Mouse (Mus musculus) kidney, embryonic 14.5 days (tissue): Measurements from ENCODE around the gene Chrm3. TPM values are rescaled to one million over a fixed set of nuclear protein-coding genes. Genes with fewer than 3 reads are reported as not detected.

Experiments used
- ATAC-seq: fragments of 200-750 bp; cut with Nextera tagmentation; 2 replicates; pipeline ENCODE4 v1.8.0; 2017; ENCODE audit warnings: moderate number of reproducible peaks, mild to moderate bottlenecking, moderate TSS enrichment, moderate library complexity; ENCODE audit not compliant: low FRiP score, low TSS enrichment
- H3K27ac ChIP-seq: fragments of 300-500 bp; sonication (generic); 2 replicates; pipeline ENCODE4 v1.5.1; 2014; ENCODE audit warnings: low read depth, mild to moderate bottlenecking, low read length, moderate library complexity, mixed read lengths
- H3K27me3 ChIP-seq: fragments of 300-500 bp; sonication (generic); 2 replicates; pipeline ENCODE4 v1.6.1; 2014; ENCODE audit warnings: mild to moderate bottlenecking, low read length; ENCODE audit not compliant: control insufficient read depth, insufficient read depth
- H3K36me3 ChIP-seq: fragments of 300-500 bp; sonication (generic); 2 replicates; pipeline ENCODE4 v1.6.1; 2014; ENCODE audit warnings: low read length, mixed read lengths; ENCODE audit not compliant: control insufficient read depth, insufficient read depth
- H3K4me1 ChIP-seq: fragments of 300-500 bp; sonication (generic); 2 replicates; pipeline ENCODE4 v1.6.1; 2014; ENCODE audit warnings: low read length, mixed read lengths; ENCODE audit not compliant: control insufficient read depth, insufficient read depth
- H3K4me2 ChIP-seq: fragments of 300-500 bp; sonication (generic); replicated peaks from 2 replicates; pipeline ENCODE4 v1.6.1; 2014; ENCODE audit warnings: low read depth, mild to moderate bottlenecking, low read length
- H3K4me3 ChIP-seq: fragments of 300-500 bp; sonication (generic); 2 replicates; pipeline ENCODE4 v1.5.1; 2014; ENCODE audit warnings: mild to moderate bottlenecking, low read length
- H3K9ac ChIP-seq: fragments of 300-500 bp; sonication (generic); 2 replicates; pipeline ENCODE4 v1.6.1; 2014; ENCODE audit warnings: low read depth, mild to moderate bottlenecking, low read length, moderate library complexity
- H3K9me3 ChIP-seq: fragments of 300-500 bp; sonication (generic); 2 replicates; pipeline ENCODE4 v1.6.1; 2016; ENCODE audit warnings: low read length; ENCODE audit not compliant: control insufficient read depth
- WGBS: fragments of 180-500 bp; shearing (Covaris S2); extraction: QIAGEN DNeasy Blood & Tissue Kit; methylation state at CpG from one replicate; pipeline ENCODE4 v1.1.7; 2014; 5-methylcytosine and 5-hydroxymethylcytosine counted together
- polyA plus RNA-seq: library from polyadenylated mRNA; unstranded; fragments of >200 nt; fragmentation: Nextera tagmentation; extraction: Ambion mirVana; gene quantifications from 2 replicates; pipeline ENCODE4 v1.2.1, GENCODE M21; 2014

Chrm3 gene
- polyA plus RNA-seq, 1 experiment from 2014 or later = 0.91 TPM

- no peaks in the 10 kb centered on the region for H3K4me1 ChIP-seq
- peak; percentile 24; the same call in 1 of the 2 replicates for ATAC-seq
- no peak overlapping the region for H3K4me3 ChIP-seq
- no peaks in the 10 kb centered on the region for H3K27me3 ChIP-seq
- no peak overlapping the region for H3K9ac ChIP-seq
- H3K27ac ChIP-seq = no peak overlapping the region; the same call in 1 of the 2 replicates
- no peaks in the 10 kb centered on the region for H3K36me3 ChIP-seq
- no peak overlapping the region for H3K4me2 ChIP-seq
- 86% methylated on average over 7 of the region's 7 CpGs for WGBS
- H3K9me3 ChIP-seq = no peaks in the 10 kb centered on the region
These were observed 314.8 kb downstream of the Chrm3 start for GRCm38 (mm10) chr13:10045651-10046350.

GRCm38 (mm10) chr13:10044084-10044483 is 316.6 kb downstream of the Chrm3 start:
- H3K4me2 ChIP-seq = no peak overlapping the region
- no peak for ATAC-seq
- no peak overlapping the region for H3K27ac ChIP-seq
- no peaks in the 10 kb centered on the region for H3K27me3 ChIP-seq
- no peaks in the 10 kb centered on the region for H3K9me3 ChIP-seq
- H3K9ac ChIP-seq = no peak overlapping the region
- H3K4me3 ChIP-seq = no peak overlapping the region
- no peaks in the 10 kb centered on the region for H3K4me1 ChIP-seq
- no peaks in the 10 kb centered on the region for H3K36me3 ChIP-seq
- WGBS = 38% methylated on average over 4 of the region's 4 CpGs

- Histone ChIP-seq H3K27ac (no peak overlapping the region), H3K4me1 (no peaks in the 10 kb centered on the region), H3K9ac (no peak overlapping the region), H3K36me3 (no peaks in the 10 kb centered on the region), H3K27me3 (no peaks in the 10 kb centered on the region), H3K4me3 (no peak overlapping the region), H3K4me2 (no peak overlapping the region), H3K9me3 (no peaks in the 10 kb centered on the region)
- ATAC-seq = no peak
- WGBS = 89% methylated on average over 18 of the region's 18 CpGs
These were observed 326.9 kb downstream of the Chrm3 start for GRCm38 (mm10) chr13:10033570-10034399.

- no peak for ATAC-seq
- H3K9ac ChIP-seq = no peak overlapping the region
- no peaks in the 10 kb centered on the region for H3K36me3 ChIP-seq
- H3K27me3 ChIP-seq = no peaks in the 10 kb centered on the region
- no peak overlapping the region for H3K4me3 ChIP-seq
- H3K4me2 ChIP-seq = no peak overlapping the region
- H3K27ac ChIP-seq = no peak overlapping the region
- no peaks in the 10 kb centered on the region for H3K4me1 ChIP-seq
- WGBS = 78% methylated on average over 5 of the region's 5 CpGs
- H3K9me3 ChIP-seq = no peaks in the 10 kb centered on the region
These were observed 329.1 kb downstream of the Chrm3 start for GRCm38 (mm10) chr13:10031547-10031946.

GRCm38 (mm10) chr13:10029944-10030343 is 330.7 kb downstream of the Chrm3 start:
- H3K4me1 ChIP-seq = no peaks in the 10 kb centered on the region
- WGBS = 85% methylated on average over 6 of the region's 6 CpGs
- H3K27ac ChIP-seq = no peak overlapping the region
- no peaks in the 10 kb centered on the region for H3K27me3 ChIP-seq
- no peaks in the 10 kb centered on the region for H3K9me3 ChIP-seq
- H3K9ac ChIP-seq = no peak overlapping the region
- ATAC-seq = no peak
- no peak overlapping the region for H3K4me3 ChIP-seq
- H3K4me2 ChIP-seq = no peak overlapping the region
- H3K36me3 ChIP-seq = no peaks in the 10 kb centered on the region

GRCm38 (mm10) chr13:10025134-10025533 is 335.5 kb downstream of the Chrm3 start:
- ATAC-seq = no peak
- H3K4me3 ChIP-seq = no peak overlapping the region
- 81% methylated on average over 3 of the region's 3 CpGs for WGBS
- H3K4me1 ChIP-seq = no peaks in the 10 kb centered on the region
- H3K27ac ChIP-seq = no peak overlapping the region
- H3K9ac ChIP-seq = no peak overlapping the region
- H3K4me2 ChIP-seq = no peak overlapping the region
- no peaks in the 10 kb centered on the region for H3K27me3 ChIP-seq
- no peaks in the 10 kb centered on the region for H3K9me3 ChIP-seq
- no peaks in the 10 kb centered on the region for H3K36me3 ChIP-seq

- no peak overlapping the region for H3K27ac ChIP-seq
- no peaks in the 10 kb centered on the region for H3K4me1 ChIP-seq
- 69% methylated on average over 2 of the region's 2 CpGs for WGBS
- ATAC-seq = no peak
- no peaks in the 10 kb centered on the region for H3K9me3 ChIP-seq
- no peaks in the 10 kb centered on the region for H3K36me3 ChIP-seq
- no peak overlapping the region for H3K4me3 ChIP-seq
- no peak overlapping the region for H3K9ac ChIP-seq
- no peak overlapping the region for H3K4me2 ChIP-seq
- no peaks in the 10 kb centered on the region for H3K27me3 ChIP-seq
These were observed 337.5 kb downstream of the Chrm3 start for GRCm38 (mm10) chr13:10023112-10023511.

- Histone ChIP-seq H3K9me3 (no peaks in the 10 kb centered on the region), H3K4me1 (no peaks in the 10 kb centered on the region), H3K4me2 (no peak overlapping the region), H3K4me3 (no peak overlapping the region), H3K9ac (no peak overlapping the region), H3K27ac (no peak overlapping the region), H3K36me3 (no peaks in the 10 kb centered on the region), H3K27me3 (no peaks in the 10 kb centered on the region)
- WGBS = 38% methylated on average over 1 of the region's 1 CpGs
- ATAC-seq = no peak
These were observed 341.4 kb downstream of the Chrm3 start for GRCm38 (mm10) chr13:10019252-10019651.

GRCm38 (mm10) chr13:10002916-10003315 is 357.7 kb downstream of the Chrm3 start:
- Histone ChIP-seq H3K27me3 (no peaks in the 10 kb centered on the region), H3K9ac (no peak overlapping the region), H3K36me3 (no peaks in the 10 kb centered on the region), H3K4me2 (no peak overlapping the region), H3K9me3 (no peaks in the 10 kb centered on the region), H3K27ac (no peak overlapping the region), H3K4me3 (no peak overlapping the region), H3K4me1 (no peaks in the 10 kb centered on the region)
- ATAC-seq = no peak
- WGBS = 57% methylated on average over 4 of the region's 4 CpGs
